ENCODE assay signal across 8 mouse cellular contexts in the genomic region with DNA sequence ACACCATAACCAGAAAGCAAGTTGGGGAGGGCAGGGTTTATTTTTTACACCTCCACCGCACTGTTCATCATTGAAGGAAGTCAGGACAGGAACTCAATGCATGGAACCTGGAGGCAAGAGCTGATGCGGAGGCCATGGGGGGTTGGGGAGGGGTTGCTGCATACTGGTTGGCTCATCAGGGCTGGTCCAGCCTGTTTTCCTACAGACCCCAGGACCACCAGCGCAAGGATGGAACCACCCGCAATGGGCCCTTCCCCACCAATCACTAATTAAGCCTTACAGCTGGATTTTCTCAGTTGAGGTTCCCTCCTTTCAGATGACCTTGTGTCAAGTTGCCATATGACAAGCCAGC. TPM values are rescaled to one million over a fixed set of nuclear protein-coding genes. Genes with fewer than 3 reads are reported as not detected.
DNase-seq lines count a peak whose midpoint lies in the region; ATAC-seq lines count a peak whose summit lies in the region.

No protein-coding gene starts in this region.

- peak; percentile 37 for DNase-seq in cerebellum, adult 11 months
- no peak for DNase-seq in cerebellum, postnatal 25 days
- DNase-seq in liver: no peak
- no peak for DNase-seq in limb, embryonic 10.5 days (ENCODE audit: low spot score)
- DNase-seq in adrenal gland, postnatal 36 days: no peak
- no peak for DNase-seq in layer of hippocampus, postnatal 36 days

- no peak overlapping the region for H3K27ac ChIP-seq in liver, embryonic 12.5 days
- peak overlapping the region; percentile 86; the same call in 1 of the 2 replicates for H3K27ac ChIP-seq in limb, embryonic 10.5 days
- H3K27ac ChIP-seq in stomach, embryonic 14.5 days (ENCODE audit: low read length): no peak overlapping the region

- no peaks in the 10 kb centered on the region for H3K4me1 ChIP-seq in liver, embryonic 12.5 days
- H3K4me1 ChIP-seq in limb, embryonic 10.5 days: peaks cover 20% of the 10 kb centered on the region
- H3K4me1 ChIP-seq in stomach, embryonic 14.5 days (ENCODE audit: control insufficient read depth, insufficient read depth, low read length): peaks cover 5% of the 10 kb centered on the region; the same call in 1 of the 2 replicates

- peaks cover 53% of the 10 kb centered on the region for H3K27me3 ChIP-seq in liver, embryonic 12.5 days (replicated peaks)
- peaks cover 24% of the 10 kb centered on the region for H3K27me3 ChIP-seq in limb, embryonic 10.5 days (ENCODE audit: low read depth, poor library complexity, severe bottlenecking)
- peaks cover 6% of the 10 kb centered on the region; the same call in 1 of the 2 replicates for H3K27me3 ChIP-seq in stomach, embryonic 14.5 days (ENCODE audit: control insufficient read depth, insufficient read depth, low read length)

- H3K4me3 ChIP-seq in liver, embryonic 12.5 days: no peak overlapping the region
- H3K4me3 ChIP-seq in limb, embryonic 10.5 days: peak overlapping the region; percentile 81
- peak overlapping the region; percentile 63; the same call in 1 of the 2 replicates for H3K4me3 ChIP-seq in stomach, embryonic 14.5 days (ENCODE audit: low read depth, low read length)

- H3K4me2 ChIP-seq in liver, embryonic 12.5 days: peak overlapping the region; percentile 76; the same call in 1 of the 2 replicates
- peak overlapping the region; percentile 98; the same call in 1 of the 2 replicates for H3K4me2 ChIP-seq in stomach, embryonic 14.5 days (replicated peaks; ENCODE audit: low read depth, low read length)

- no peaks in the 10 kb centered on the region for H3K9me3 ChIP-seq in liver, embryonic 12.5 days (replicated peaks)
- H3K9me3 ChIP-seq in limb, embryonic 10.5 days (replicated peaks): no peaks in the 10 kb centered on the region
- no peaks in the 10 kb centered on the region for H3K9me3 ChIP-seq in stomach, embryonic 14.5 days (ENCODE audit: control insufficient read depth, low read depth, low read length)

- H3K36me3 ChIP-seq in liver, embryonic 12.5 days: no peaks in the 10 kb centered on the region
- H3K36me3 ChIP-seq in limb, embryonic 10.5 days: no peaks in the 10 kb centered on the region
- no peaks in the 10 kb centered on the region for H3K36me3 ChIP-seq in stomach, embryonic 14.5 days (ENCODE audit: control insufficient read depth, insufficient read depth, low read length)

- no peak for ATAC-seq in liver, embryonic 12.5 days
- ATAC-seq in stomach, embryonic 14.5 days (ENCODE audit: insufficient number of reproducible peaks, insufficient read depth, low FRiP score, low read depth): no peak

- H3K9ac ChIP-seq in liver, embryonic 12.5 days: no peak overlapping the region
- H3K9ac ChIP-seq in stomach, embryonic 14.5 days (replicated peaks; ENCODE audit: low read depth, low read length): peak overlapping the region; percentile 48; the same call in 1 of the 2 replicates

- 55% methylated on average over 4 of the region's 4 CpGs for WGBS in liver, embryonic 12.5 days (ENCODE audit: insufficient replicate concordance)
- 50% methylated on average over 4 of the region's 4 CpGs for WGBS in limb, embryonic 10.5 days
- 64% methylated on average over 4 of the region's 4 CpGs for WGBS in stomach, embryonic 14.5 days

RNA-seq across cellular contexts. Expression of a gene that starts 1.0 kb away (rescaled TPM):
- polyA plus RNA-seq in liver, embryonic 12.5 days (2016; fragmentation: Nextera tagmentation; extraction: Ambion mirVana): 0.42 and 0.48 TPM in 2 replicates
- polyA plus RNA-seq in limb, embryonic 10.5 days (2016; fragmentation: Nextera tagmentation; extraction: Ambion mirVana): 0.36 and 0.39 TPM in 2 replicates
- polyA plus RNA-seq in stomach, embryonic 14.5 days (2014; fragmentation: Nextera tagmentation; extraction: Ambion mirVana): 1.8 and 2.2 TPM in 2 replicates
- 10 to 100 TPM in 1 of 2 experiments, 1 to 10 TPM in 1; 6.8 to 13.7 TPM for total RNA-seq in adrenal gland, postnatal 36 days (2021)
- total RNA-seq in layer of hippocampus, postnatal 36 days (2021): 10 to 100 TPM; 17.0 to 17.8 TPM

RNA-seq across cellular contexts. Expression of a gene that starts 46.5 kb away (rescaled TPM):
- polyA plus RNA-seq in liver, embryonic 12.5 days (2016; fragmentation: Nextera tagmentation; extraction: Ambion mirVana): 14.5 and 15.6 TPM in 2 replicates
- polyA plus RNA-seq in limb, embryonic 10.5 days (2016; fragmentation: Nextera tagmentation; extraction: Ambion mirVana): 58.9 and 75.2 TPM in 2 replicates
- polyA plus RNA-seq in stomach, embryonic 14.5 days (2014; fragmentation: Nextera tagmentation; extraction: Ambion mirVana): 51.1 and 51.9 TPM in 2 replicates
- total RNA-seq in adrenal gland, postnatal 36 days (2021): 100 to 1,000 TPM; 246 to 407 TPM
- 100 to 1,000 TPM; 185 to 202 TPM for total RNA-seq in layer of hippocampus, postnatal 36 days (2021)
